Mouse (Mus musculus) macrophage (primary cell): Measurements from ENCODE around the gene Lat2. TPM values are rescaled to one million over a fixed set of nuclear protein-coding genes. Genes with fewer than 3 reads are reported as not detected.

ENCODE experiments used
- H3K27ac ChIP-seq: fragments of 350-480 bp; formaldehyde crosslinking; 2 replicates; pipeline ENCODE4 v1.9.0; 2021
- H3K36me3 ChIP-seq: fragments of 350-480 bp; formaldehyde crosslinking; 2 replicates; pipeline ENCODE4 v1.9.0; 2021; ENCODE audit errors: inconsistent target
- H3K4me3 ChIP-seq: fragments of 350-480 bp; formaldehyde crosslinking; 2 replicates; pipeline ENCODE4 v1.9.0; 2021; ENCODE audit errors: inconsistent target
- H3K79me2 ChIP-seq: fragments of 350-480 bp; formaldehyde crosslinking; 2 replicates; pipeline ENCODE4 v1.9.0; 2021; ENCODE audit errors: inconsistent target
- WGBS: methylation state at CpG from one replicate; pipeline ENCODE4 v1.1.7; 2026; ENCODE audit warnings: inconsistent platforms; ENCODE audit not compliant: missing documents; 5-methylcytosine and 5-hydroxymethylcytosine counted together
- polyA plus RNA-seq: library from polyadenylated mRNA; stranded (reverse); fragments of 250-400 nt; gene quantifications from 3 replicates; pipeline ENCODE4 v1.2.4, GENCODE M21; 2018; ENCODE audit warnings: inconsistent platforms

Gene Lat2
- polyA plus RNA-seq, 1 experiment from 2014 or later, result 275 TPM

- WGBS, result 14% methylated on average over 10 of the region's 10 CpGs
- Histone ChIP-seq H3K79me2 (no peaks in the 10 kb centered on the region), H3K27ac (0 out of 2 replicates have a peak overlapping the region, but pooled peaks have one; percentile 13), H3K4me3 (peak overlapping the region; percentile 49), H3K36me3 (no peaks in the 10 kb centered on the region)
Measured at GRCm38 (mm10) chr5:134572508-134573214, 42.2 kb downstream of the Lat2 start.

GRCm38 (mm10) chr5:134571730-134572507, 42.9 kb downstream of the Lat2 start:
- Histone ChIP-seq H3K4me3 (peak overlapping the region; percentile 49), H3K27ac (0 out of 2 replicates have a peak overlapping the region, but pooled peaks have one; percentile 13), H3K79me2 (no peaks in the 10 kb centered on the region), H3K36me3 (no peaks in the 10 kb centered on the region)
- 4% methylated on average over 23 of the region's 23 CpGs for WGBS

DNA sequence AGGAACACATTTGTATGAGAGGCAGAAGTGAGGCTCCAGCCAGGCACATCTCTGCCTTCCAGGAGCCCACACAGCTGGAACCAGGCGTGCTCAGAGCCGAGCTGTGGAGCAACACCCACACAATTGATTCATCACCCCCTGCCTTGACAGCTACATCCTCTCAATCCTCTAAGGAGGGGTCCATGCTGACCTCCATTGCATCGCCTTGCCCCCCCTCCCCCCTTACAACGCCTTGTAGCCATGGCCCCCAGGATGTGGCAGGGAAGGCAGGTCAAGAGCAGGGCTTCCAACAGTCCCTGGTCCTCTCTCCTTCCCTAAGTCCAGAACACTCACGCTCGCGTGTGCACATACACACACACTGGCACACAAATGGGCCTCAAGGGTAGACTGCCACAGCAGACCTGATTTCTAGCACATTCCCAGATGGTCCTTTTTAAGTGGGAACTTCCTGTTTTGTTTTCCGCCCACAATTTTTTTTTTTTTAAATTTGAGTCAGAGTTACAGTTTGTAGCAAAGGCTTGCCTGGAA, 45.8 kb downstream of the Lat2 start:
- Histone ChIP-seq H3K36me3 (no peaks in the 10 kb centered on the region), H3K27ac (no peak overlapping the region), H3K4me3 (no peak overlapping the region), H3K79me2 (no peaks in the 10 kb centered on the region)
- 58% methylated on average over 7 of the region's 8 CpGs for WGBS

GRCm38 (mm10) chr5:134568030-134568429, 46.8 kb downstream of the Lat2 start:
- no peak overlapping the region for H3K27ac ChIP-seq
- H3K79me2 ChIP-seq, result no peaks in the 10 kb centered on the region
- no peaks in the 10 kb centered on the region for H3K36me3 ChIP-seq
- WGBS, result 97% methylated on average over 3 of the region's 3 CpGs
- no peak overlapping the region for H3K4me3 ChIP-seq

DNA sequence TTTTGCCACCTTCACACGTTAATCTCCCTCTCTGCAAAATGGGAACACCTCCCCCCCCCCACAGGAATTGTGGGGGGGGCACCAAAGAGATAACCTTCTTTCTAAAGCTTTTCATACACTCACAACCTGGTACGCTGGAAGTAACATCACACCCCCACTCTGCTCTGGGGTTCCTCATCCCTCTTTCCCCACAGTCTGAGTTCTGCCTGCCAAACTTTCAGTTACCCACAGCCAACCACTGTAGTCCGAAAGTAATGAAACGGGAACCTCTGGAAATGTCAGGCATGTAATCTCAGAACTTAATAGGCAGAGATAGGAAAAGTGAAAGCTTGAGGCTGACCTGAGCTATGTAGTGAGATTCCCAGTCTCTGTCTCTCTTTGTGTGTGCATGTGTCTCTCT, 47.4 kb downstream of the Lat2 start:
- WGBS, result 71% methylated on average over 4 of the region's 4 CpGs
- Histone ChIP-seq H3K27ac (no peak overlapping the region), H3K79me2 (no peaks in the 10 kb centered on the region), H3K36me3 (no peaks in the 10 kb centered on the region), H3K4me3 (no peak overlapping the region)

DNA sequence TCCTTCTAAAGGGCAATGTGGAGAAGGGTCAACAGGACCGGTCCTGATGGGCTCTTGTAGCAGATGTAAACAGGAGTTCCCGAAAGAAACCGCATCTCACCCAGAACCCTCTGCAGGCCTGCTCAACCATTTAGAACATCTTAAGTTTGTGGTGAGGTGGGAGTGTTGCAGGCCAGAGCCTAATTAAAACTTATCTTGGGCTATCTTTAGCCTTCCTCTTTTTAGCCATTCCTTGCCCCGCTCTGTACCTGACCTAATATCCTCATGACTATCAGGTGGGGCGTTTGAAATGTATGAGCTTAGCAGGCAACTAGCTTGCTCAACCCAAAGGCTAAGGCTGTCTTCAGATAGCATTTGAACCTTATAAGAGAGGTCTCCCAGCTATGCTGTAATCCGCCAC, 49.1 kb downstream of the Lat2 start:
- Histone ChIP-seq H3K4me3 (no peak overlapping the region), H3K36me3 (no peaks in the 10 kb centered on the region), H3K27ac (no peak overlapping the region), H3K79me2 (no peaks in the 10 kb centered on the region)
- 87% methylated on average over 6 of the region's 6 CpGs for WGBS

DNA sequence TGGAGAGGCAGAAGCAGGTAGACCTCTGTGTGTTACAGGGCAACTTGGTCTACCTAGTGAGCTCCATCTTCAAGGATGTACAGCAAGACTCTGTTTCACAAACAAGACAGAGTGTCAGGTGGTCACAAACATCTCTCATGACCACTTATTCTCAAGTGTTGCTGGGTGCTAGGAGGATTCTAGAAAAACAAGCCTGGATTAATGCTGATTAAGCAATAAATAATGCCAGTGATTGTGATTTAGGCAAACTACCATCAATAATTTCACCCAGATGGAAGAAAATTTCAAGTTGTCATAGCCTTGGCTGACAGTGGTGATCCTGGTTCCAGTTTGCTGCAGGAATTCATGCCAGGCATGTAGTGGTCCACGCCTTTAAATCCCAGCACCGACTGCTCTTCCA, 50.6 kb downstream of the Lat2 start:
- Histone ChIP-seq H3K4me3 (no peak overlapping the region), H3K79me2 (no peaks in the 10 kb centered on the region), H3K36me3 (no peaks in the 10 kb centered on the region), H3K27ac (no peak overlapping the region)
- 92% methylated on average over 2 of the region's 2 CpGs for WGBS

GRCm38 (mm10) chr5:134560450-134561171, 54.2 kb downstream of the Lat2 start:
- Histone ChIP-seq H3K27ac (no peak overlapping the region), H3K4me3 (no peak overlapping the region), H3K79me2 (no peaks in the 10 kb centered on the region), H3K36me3 (no peaks in the 10 kb centered on the region)
- WGBS, result 84% methylated on average over 15 of the region's 16 CpGs

GRCm38 (mm10) chr5:134560071-134560449, 54.8 kb downstream of the Lat2 start, which contains the start of gene Syna:
TSS of gene Syna (minus strand) at chr5:134560171.
- H3K36me3 ChIP-seq, result no peaks in the 10 kb centered on the region
- 96% methylated on average over 7 of the region's 7 CpGs for WGBS

GRCm38 (mm10) chr5:134555463-134556164, 59.2 kb downstream of the Lat2 start:
- Histone ChIP-seq H3K4me3 (no peak overlapping the region), H3K27ac (no peak overlapping the region), H3K79me2 (peaks cover 12% of the 10 kb centered on the region), H3K36me3 (no peaks in the 10 kb centered on the region)
- WGBS, result 28% methylated on average over 20 of the region's 20 CpGs

More at GRCm38 (mm10) chr5:134560071-134560449, 54.8 kb downstream of the Lat2 start, which contains the start of gene Syna:
- no peaks in the 10 kb centered on the region for H3K79me2 ChIP-seq
- H3K27ac ChIP-seq, result no peak within 1 kb of the TSS
- H3K4me3 ChIP-seq, result no peak within 1 kb of the TSS

DNA sequence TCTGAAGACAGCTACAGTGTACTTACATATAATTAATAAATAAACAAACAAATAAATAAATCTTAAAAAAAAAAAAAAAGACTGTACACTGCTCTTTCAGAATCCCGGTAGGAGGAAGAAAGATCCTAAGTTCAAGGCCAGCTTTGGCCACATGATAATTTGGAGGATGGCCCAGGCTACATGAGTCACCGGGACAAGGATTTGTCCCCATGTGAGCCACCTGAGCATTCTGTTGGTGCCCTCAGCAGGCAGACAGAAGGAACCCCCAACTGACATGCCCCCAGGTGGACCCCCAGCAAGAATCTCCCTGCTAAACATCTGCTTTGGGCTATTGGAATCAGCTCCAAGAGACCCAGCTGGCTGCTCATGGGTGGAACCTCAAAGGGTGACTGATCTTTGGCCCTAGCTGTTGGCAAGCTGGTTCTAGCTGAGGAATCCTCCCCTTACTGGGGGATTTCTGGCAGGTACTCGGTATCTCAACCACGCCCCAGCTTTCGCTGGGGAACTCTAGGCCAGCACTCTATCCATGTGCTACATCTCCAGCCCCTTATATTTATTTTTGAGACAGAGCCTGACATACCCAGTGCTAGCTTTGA, 60.8 kb downstream of the Lat2 start:
- H3K36me3 ChIP-seq, result no peaks in the 10 kb centered on the region
- no peak overlapping the region for H3K27ac ChIP-seq
- no peak overlapping the region for H3K4me3 ChIP-seq
- peaks cover 27% of the 10 kb centered on the region for H3K79me2 ChIP-seq
- WGBS, result 98% methylated on average over 5 of the region's 5 CpGs

DNA sequence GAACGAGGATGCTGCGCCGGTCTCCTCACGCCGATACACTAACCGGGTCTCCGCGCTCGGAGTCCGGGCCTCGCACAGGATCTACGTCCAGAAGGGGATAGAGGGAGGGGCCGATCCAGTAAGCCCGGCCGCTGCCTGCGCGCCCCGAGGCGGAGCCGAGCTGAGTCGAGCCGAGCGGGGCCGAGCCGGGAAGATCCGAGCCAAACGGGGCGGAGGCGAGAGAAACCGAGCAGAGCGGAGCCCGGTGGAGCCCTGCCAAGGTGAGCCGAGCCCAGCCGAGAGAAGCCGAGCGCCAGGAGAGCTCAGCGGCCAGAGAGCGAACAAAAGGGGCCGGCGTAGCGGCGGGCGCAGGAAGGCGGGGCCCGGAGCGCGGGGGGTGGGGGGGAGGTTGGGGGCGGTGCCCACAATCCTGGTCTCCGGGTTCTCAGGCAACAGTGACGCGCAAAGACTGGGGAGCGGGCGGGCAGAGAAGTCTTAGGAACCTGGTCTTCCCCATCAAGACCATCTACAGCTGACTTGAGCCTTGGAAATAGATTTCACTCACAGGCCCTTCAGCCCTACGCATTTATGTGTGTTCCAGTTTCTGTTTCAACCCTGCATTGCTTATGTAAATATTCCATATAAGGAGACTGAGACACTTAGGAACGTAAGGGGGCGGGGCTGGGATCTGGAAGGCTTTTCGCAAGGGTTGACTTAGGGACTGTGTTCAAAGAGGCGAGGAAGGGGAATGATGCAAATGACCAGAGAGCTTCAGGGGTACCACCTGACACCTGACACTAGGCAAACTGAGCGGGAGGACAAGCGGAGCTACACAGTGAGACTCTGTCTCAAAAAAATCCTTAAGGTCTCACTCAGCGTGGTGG, 62.5 kb downstream of the Lat2 start, which contains the start of gene Clip2:
Clip2 (minus strand) TSS at position 325 of the 863 bp plus-strand sequence.
- 7% methylated on average over 50 of the region's 61 CpGs for WGBS
- peaks cover 44% of the 10 kb centered on the region for H3K79me2 ChIP-seq
- H3K36me3 ChIP-seq, result no peaks in the 10 kb centered on the region
- peak within 1 kb of the TSS; percentile 32; the same call in 1 of the 2 replicates for H3K27ac ChIP-seq
- peak within 1 kb of the TSS; percentile 59 for H3K4me3 ChIP-seq
